Comparison of ENCODE assay signal across 8 mouse cellular contexts in the genomic region with DNA sequence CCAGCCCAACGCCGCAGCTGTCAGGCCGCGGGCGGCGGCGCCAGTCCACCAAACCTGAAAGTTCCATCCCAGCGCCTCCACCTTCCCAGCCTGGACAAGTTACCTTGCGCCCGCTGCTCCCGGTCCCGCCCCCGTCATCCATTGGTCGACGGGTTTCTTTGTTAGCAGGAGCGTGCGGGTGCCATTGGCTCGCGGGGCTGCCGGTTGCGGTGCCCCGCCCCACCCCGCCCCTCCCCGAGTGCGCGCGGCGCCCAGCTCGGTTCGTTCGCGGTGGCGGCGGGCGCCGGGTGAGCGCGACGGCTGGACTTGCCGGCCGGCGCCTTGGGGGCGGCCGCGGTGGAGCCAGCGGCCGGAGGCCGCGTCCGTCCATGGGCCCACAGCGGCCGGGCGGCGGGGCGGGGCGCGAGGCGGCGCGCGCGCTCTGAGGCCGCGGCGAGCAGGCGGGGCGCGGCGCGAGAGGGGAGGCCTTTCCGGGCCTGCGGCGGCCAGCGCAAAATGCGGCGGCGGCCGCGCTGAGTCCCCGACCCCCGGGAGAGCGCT. TPM values are rescaled to one million over a fixed set of nuclear protein-coding genes. Genes with fewer than 3 reads are reported as not detected.
DNase-seq lines count a peak whose midpoint lies in the region; ATAC-seq and TF ChIP-seq lines count a peak whose summit lies in the region.

No protein-coding gene starts in this region.

- no peak for TF ChIP-seq EP300 in lung, postnatal 0 days (IDR thresholded peaks at IDR 0.05)

- no peaks in the 10 kb centered on the region for H3K9me3 ChIP-seq in hindbrain, embryonic 10.5 days
- no peaks in the 10 kb centered on the region for H3K9me3 ChIP-seq in lung, postnatal 0 days (ENCODE audit: low read length)

- peak; percentile 99 for DNase-seq in MN1 (ENCODE audit: low spot score)
- DNase-seq in cerebellum, adult 9-10 months: peak; percentile 97
- peak; percentile 97 for DNase-seq in hindbrain, embryonic 10.5 days (ENCODE audit: low spot score)
- peak; percentile 97 for DNase-seq in layer of hippocampus, adult 9-11 months
- DNase-seq in lung, postnatal 0 days (ENCODE audit: low spot score): peak; percentile 98
- peak; percentile 85 for DNase-seq in ovary, postnatal 14 days (ENCODE audit: low spot score)
- DNase-seq in thymus, postnatal 14 days: peak; percentile 92

- 1% methylated on average over 82 of the region's 82 CpGs for WGBS in hindbrain, embryonic 10.5 days
- 2% methylated on average over 38 of the region's 82 CpGs for WGBS in lung, postnatal 0 days

- peak; percentile 96 for ATAC-seq in frontal cortex, adult (ENCODE audit: low TSS enrichment)
- ATAC-seq in lung, postnatal 0 days: peak; percentile 96

- H3K4me1 ChIP-seq in hindbrain, embryonic 10.5 days (replicated peaks): peaks cover 40% of the 10 kb centered on the region
- peaks cover 22% of the 10 kb centered on the region for H3K4me1 ChIP-seq in lung, postnatal 0 days (ENCODE audit: insufficient read depth, low read depth, low read length)

- peak overlapping the region; percentile 74 for H3K9ac ChIP-seq in lung, postnatal 0 days (replicated peaks; ENCODE audit: low read depth)

- no peak for TF ChIP-seq CTCF in lung, postnatal 0 days (IDR thresholded peaks at IDR 0.05)

- H3K4me2 ChIP-seq in lung, postnatal 0 days (replicated peaks; ENCODE audit: low read depth, low read length): peak overlapping the region; percentile 78

- H3K27me3 ChIP-seq in hindbrain, embryonic 10.5 days (ENCODE audit: insufficient read depth, poor library complexity, severe bottlenecking): peaks cover 9% of the 10 kb centered on the region
- H3K27me3 ChIP-seq in lung, postnatal 0 days (replicated peaks; ENCODE audit: insufficient read depth, low read length): no peaks in the 10 kb centered on the region

- peak overlapping the region; percentile 71 for H3K4me3 ChIP-seq in hindbrain, embryonic 10.5 days
- H3K4me3 ChIP-seq in lung, postnatal 0 days (ENCODE audit: low read depth, low read length): peak overlapping the region; percentile 69

- no peaks in the 10 kb centered on the region for H3K36me3 ChIP-seq in hindbrain, embryonic 10.5 days
- no peaks in the 10 kb centered on the region for H3K36me3 ChIP-seq in lung, postnatal 0 days (ENCODE audit: insufficient read depth, low read length)

- peak overlapping the region; percentile 92 for H3K27ac ChIP-seq in hindbrain, embryonic 10.5 days
- peak overlapping the region; percentile 97 for H3K27ac ChIP-seq in lung, postnatal 0 days (ENCODE audit: low read length)

RNA-seq across cellular contexts. Expression of gene Mprip, which starts 1.2 kb away (rescaled TPM):
- polyA plus RNA-seq in hindbrain, embryonic 10.5 days (2016; fragmentation: Nextera tagmentation; extraction: Ambion mirVana): 28.6 and 32.2 TPM in 2 replicates
- 88.0 and 114 TPM in 2 replicates for polyA plus RNA-seq in lung, postnatal 0 days (2015; fragmentation: Nextera tagmentation; extraction: Ambion mirVana)

Comparison
In these comparisons a context has a peak if more than half of its experiments do, and no peak if none do; other contexts are left out.
1. Peak in every context shown above with its lines: DNase-seq, ATAC-seq, H3K4me3 ChIP-seq and H3K27ac ChIP-seq.